Mouse (Mus musculus): ENCODE measurements around the gene Tspan32.

Gene Tspan32

GRCm38 (mm10) chr7:143055499-143056186, 50.8 kb downstream of the Tspan32 start:
- no peak for DNase-seq

DNA sequence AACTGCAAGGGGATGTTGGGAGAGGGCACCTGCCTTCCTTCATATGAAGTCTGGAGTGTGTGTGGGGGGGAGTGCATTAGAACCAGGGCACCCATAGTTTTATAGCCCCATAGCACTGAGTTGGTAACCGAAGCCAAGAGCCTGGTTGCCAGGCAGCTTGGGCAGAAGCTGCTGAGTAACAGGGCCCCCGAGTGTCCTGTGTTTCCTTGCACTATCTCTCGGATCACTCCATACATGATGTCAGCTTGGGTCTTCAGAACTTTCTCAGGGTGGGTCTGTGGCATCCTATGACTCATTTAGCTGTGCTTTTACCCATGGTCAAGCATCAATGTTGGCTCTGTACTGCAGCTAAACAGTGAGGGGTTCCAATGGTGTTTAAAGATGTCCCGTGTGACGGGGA, 52.2 kb downstream of the Tspan32 start:
- no peak for DNase-seq

DNA sequence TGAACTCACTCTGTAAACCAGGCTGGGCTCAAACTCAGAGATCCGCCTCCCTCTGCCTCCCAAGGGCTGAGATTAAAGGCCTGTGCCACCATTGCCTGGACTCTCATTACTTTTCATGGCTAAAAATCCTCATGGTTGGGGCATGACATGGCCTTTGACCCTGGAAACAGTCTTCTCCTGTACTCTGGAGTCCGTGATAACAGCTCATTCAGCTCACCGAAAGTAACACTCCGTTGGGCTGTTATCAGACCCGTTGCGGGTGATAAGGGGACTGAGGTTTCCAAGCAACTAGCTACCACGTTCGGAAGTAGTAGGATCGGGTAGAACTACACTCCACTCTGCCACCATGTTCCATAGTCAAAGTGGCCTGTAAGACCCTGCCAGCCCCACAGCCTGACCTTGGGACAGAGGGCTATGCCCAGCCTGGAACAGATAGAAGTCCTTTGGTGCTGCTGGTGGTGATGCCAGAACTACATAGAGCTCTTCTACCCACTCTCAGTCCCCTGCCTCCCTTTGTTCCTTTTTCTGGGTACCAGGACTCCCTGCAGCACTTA, 52.9 kb downstream of the Tspan32 start:
- DNase-seq, result no peak

GRCm38 (mm10) chr7:143058221-143058697, 53.4 kb downstream of the Tspan32 start:
- no peak for DNase-seq

DNA sequence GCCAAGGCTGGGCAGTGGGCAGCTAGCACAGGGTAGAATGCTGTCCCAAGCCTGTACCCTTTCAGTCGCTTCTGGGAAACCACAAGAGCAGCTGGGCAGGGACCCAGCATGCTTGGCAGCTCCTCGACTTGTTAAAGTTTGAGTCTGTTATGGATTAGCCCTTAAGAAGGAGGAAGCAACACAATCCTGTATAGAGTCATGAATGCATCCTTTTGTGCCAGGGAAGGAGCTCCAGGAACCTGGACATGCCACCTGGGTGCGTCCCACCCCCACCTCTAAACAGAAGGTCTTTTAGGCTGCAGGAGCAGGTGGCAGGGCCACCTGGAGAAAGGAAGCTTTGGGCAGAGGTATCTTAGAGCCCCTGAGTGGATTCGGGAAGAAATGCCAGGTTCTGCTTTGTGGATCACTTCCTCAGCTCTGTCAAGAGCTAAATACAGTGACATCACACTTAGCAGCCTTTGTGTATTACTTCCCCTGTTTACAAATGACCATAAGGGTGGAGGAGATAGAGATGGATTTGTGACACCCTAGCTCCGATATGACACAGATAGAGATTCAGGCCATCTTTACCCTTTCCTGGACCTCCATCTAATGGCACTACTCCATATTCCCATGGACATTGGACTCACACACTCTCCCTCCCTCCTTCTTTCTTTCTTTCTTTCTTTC, 54.5 kb downstream of the Tspan32 start:
- no peak for DNase-seq

DNA sequence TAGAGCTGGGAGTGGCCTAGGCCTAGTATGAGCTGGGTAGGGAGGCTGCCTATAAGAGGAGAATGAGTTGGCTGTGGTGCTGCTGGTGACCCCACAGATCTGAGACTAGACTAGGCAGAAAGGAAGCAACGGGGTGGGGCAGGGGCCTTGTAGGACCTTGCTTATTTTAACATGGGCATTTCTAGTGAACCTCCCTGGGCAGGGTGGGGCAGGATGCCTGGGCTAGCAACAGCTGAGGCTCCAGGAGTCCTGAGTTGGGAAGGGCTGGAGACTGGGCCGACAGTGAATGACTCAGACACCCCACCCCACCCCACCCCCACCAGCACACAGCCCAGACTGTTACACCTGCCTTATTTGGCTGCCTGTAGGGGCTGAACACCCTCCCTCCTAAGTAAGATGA, 57.9 kb downstream of the Tspan32 start:
- no peak for DNase-seq

GRCm38 (mm10) chr7:143064226-143064625, 59.4 kb downstream of the Tspan32 start:
- DNase-seq, result no peak

DNA sequence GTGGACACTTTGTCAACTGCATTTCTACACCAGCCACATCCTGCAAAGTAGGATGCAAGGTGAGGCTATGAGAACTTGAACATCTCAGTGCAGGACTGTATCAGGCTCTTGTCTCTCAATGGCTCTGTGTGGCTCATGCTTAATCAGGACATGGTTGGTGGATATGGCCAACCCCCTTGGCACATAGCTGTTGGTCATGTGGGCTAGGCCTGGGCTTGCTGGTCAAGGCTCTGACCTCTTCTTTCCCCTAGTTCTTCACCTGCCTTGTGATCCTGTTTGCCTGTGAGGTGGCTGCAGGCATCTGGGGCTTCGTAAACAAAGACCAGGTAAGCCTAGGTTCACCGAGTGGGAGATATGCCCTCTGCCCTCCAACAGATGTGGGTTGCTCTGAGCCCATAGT, 60.8 kb downstream of the Tspan32 start:
- no peak for DNase-seq

GRCm38 (mm10) chr7:143067469-143067868, 62.6 kb downstream of the Tspan32 start:
- DNase-seq, result no peak

- DNase-seq, result no peak
These were observed 63.1 kb downstream of the Tspan32 start for GRCm38 (mm10) chr7:143067897-143068296.

DNA sequence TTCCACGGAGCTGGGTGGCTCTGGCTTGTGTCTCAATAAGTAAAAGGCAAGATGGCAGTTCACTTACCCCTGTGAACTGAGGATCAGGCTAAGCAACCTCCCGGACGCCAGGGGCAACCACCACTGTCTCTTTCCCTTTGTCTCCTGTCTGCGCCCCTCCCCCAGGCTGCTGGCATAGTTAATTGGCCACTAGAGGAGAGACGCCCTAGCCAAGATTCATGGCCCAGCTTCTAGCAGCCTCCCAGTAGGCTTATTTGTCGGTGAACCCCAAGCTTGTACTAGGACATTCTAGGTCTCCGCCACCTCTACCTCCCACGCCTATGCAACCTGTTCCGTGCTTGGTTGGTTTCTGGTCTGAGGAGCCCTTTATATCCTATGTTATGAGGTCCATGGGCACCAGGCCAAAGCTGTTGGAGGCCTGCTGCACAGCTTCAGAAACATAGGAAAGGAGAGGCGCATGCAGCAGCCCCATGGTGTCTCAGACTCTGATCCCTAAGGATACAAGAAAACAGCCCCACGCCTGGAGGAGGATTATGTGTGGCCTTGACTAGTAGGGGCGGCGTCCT, 63.6 kb downstream of the Tspan32 start:
- peak; percentile 61 for DNase-seq

DNA sequence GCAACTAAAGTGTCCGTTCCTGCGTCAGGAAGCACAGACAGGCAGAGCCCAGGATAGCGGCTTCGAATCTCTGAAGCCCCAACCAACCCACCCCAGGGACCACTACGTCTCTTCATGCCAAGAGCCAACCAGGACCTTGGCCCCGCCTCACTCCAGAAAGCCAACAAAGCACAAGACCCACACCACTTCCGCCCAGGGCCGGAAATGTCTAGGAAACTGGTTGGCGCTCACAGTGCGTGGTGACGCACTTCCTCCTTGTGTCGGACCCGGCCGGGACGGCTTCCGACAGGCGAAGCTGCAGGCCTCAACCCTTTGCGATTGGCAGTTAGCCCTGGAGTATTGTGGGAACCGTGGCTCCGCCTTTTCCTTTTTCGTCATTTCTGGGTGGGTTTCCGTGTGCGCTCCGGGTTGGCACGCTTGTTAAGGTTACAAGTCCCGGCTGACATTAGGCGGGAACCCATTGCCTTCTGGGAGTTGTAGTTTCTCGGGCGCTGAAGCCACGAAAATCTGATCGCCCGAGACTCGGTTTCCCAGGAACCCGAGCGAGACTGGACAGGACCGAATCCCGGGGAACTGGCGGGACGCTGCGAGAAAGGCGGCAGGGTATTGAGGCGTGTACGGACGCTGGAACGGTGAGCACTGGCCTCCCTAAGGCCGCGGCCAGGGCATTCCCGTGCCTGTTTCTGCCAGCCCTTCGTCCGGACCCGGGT, 64.2 kb downstream of the Tspan32 start, which contains the start of gene Tssc4:
Gene Tssc4 (plus strand): TSS at position 368 of the 710 bp plus-strand sequence.
- DNase-seq, result peak; percentile 92
